8 mouse cellular contexts compared by ENCODE assay signal in genomic region chr7:31148086-31148485, GRCm38 (mm10). TPM values are rescaled to one million over a fixed set of nuclear protein-coding genes. Genes with fewer than 3 reads are reported as not detected.
DNase-seq lines count a peak whose midpoint lies in the region; ATAC-seq lines count a peak whose summit lies in the region.

No protein-coding gene starts in this region.

- peak overlapping the region; percentile 93; the same call in 1 of the 2 replicates for H3K4me3 ChIP-seq in kidney, embryonic 15.5 days (replicated peaks)
- peak overlapping the region; percentile 92 for H3K4me3 ChIP-seq in hindbrain, embryonic 14.5 days (replicated peaks; ENCODE audit: low read length)
- H3K4me3 ChIP-seq in midbrain, embryonic 15.5 days: peak overlapping the region; percentile 63

- no peaks in the 10 kb centered on the region for H3K9me3 ChIP-seq in kidney, embryonic 15.5 days (replicated peaks)
- H3K9me3 ChIP-seq in hindbrain, embryonic 14.5 days (ENCODE audit: control insufficient read depth, low read length): no peaks in the 10 kb centered on the region
- no peaks in the 10 kb centered on the region for H3K9me3 ChIP-seq in midbrain, embryonic 15.5 days

- peaks cover 11% of the 10 kb centered on the region for H3K36me3 ChIP-seq in kidney, embryonic 15.5 days
- H3K36me3 ChIP-seq in hindbrain, embryonic 14.5 days (replicated peaks; ENCODE audit: control insufficient read depth, insufficient read depth): peaks cover 8% of the 10 kb centered on the region
- peaks cover 5% of the 10 kb centered on the region; the same call in 1 of the 2 replicates for H3K36me3 ChIP-seq in midbrain, embryonic 15.5 days (replicated peaks)

- H3K27me3 ChIP-seq in kidney, embryonic 15.5 days: no peaks in the 10 kb centered on the region
- H3K27me3 ChIP-seq in hindbrain, embryonic 14.5 days (ENCODE audit: control insufficient read depth, insufficient read depth, low read length): no peaks in the 10 kb centered on the region
- H3K27me3 ChIP-seq in midbrain, embryonic 15.5 days (replicated peaks): no peaks in the 10 kb centered on the region

- H3K27ac ChIP-seq in kidney, embryonic 15.5 days: peak overlapping the region; percentile 94; the same call in 1 of the 2 replicates
- peak overlapping the region; percentile 99 for H3K27ac ChIP-seq in hindbrain, embryonic 14.5 days
- peak overlapping the region; percentile 93 for H3K27ac ChIP-seq in midbrain, embryonic 15.5 days

- peaks cover 51% of the 10 kb centered on the region for H3K4me1 ChIP-seq in kidney, embryonic 15.5 days
- peaks cover 35% of the 10 kb centered on the region for H3K4me1 ChIP-seq in hindbrain, embryonic 14.5 days (replicated peaks; ENCODE audit: control insufficient read depth, insufficient read depth, low read length)
- peaks cover 27% of the 10 kb centered on the region for H3K4me1 ChIP-seq in midbrain, embryonic 15.5 days

- peak overlapping the region; percentile 61 for H3K4me2 ChIP-seq in kidney, embryonic 15.5 days
- peak overlapping the region; percentile 90 for H3K4me2 ChIP-seq in hindbrain, embryonic 14.5 days (replicated peaks)
- H3K4me2 ChIP-seq in midbrain, embryonic 15.5 days: peak overlapping the region; percentile 75

- WGBS in kidney, embryonic 15.5 days: 77% methylated on average over 3 of the region's 3 CpGs
- 62% methylated on average over 3 of the region's 3 CpGs for WGBS in hindbrain, embryonic 14.5 days
- WGBS in midbrain, embryonic 15.5 days: 52% methylated on average over 3 of the region's 3 CpGs

- H3K9ac ChIP-seq in kidney, embryonic 15.5 days: 0 out of 2 replicates have a peak overlapping the region, but pooled peaks have one; percentile 15
- H3K9ac ChIP-seq in hindbrain, embryonic 14.5 days: peak overlapping the region; percentile 96
- peak overlapping the region; percentile 58 for H3K9ac ChIP-seq in midbrain, embryonic 15.5 days

- no peak for ATAC-seq in kidney, embryonic 15.5 days (replicated peaks; ENCODE audit: low FRiP score)
- ATAC-seq in activated CD4-positive, CD25-positive, alpha-beta regulatory T cell, adult 4 months: peak; percentile 32
- no peak for ATAC-seq in hindbrain, embryonic 14.5 days (ENCODE audit: low FRiP score)
- no peak for ATAC-seq in midbrain, embryonic 15.5 days (replicated peaks)
- no peak for ATAC-seq in cerebellum, adult (ENCODE audit: insufficient number of reproducible peaks, low FRiP score, low TSS enrichment)
- no peak for ATAC-seq in monocyte, adult 5-6 weeks (replicated peaks; ENCODE audit: insufficient number of reproducible peaks, low FRiP score, low TSS enrichment, poor library complexity, severe bottlenecking)

- DNase-seq in kidney, postnatal 14 days: no peak
- DNase-seq in hindbrain, embryonic 14.5 days (ENCODE audit: low spot score): no peak
- no peak for DNase-seq in thymus, postnatal 14 days

RNA-seq across cellular contexts. Expression of gene Gramd1a, which starts 7.6 kb away (rescaled TPM):
- 60.6 and 69.5 TPM in 2 replicates for polyA plus RNA-seq in kidney, embryonic 15.5 days (2015; fragmentation: Nextera tagmentation; extraction: Ambion mirVana)
- polyA plus RNA-seq in activated CD4-positive, CD25-positive, alpha-beta regulatory T cell, adult 4 months (2017; shearing (Covaris generic)): 100 to 1,000 TPM in 1 of 2 experiments, 10 to 100 TPM in 1; 81.1 to 115 TPM
- polyA plus RNA-seq in hindbrain, embryonic 14.5 days (2014; fragmentation: Nextera tagmentation; extraction: Ambion mirVana): 191 and 198 TPM in 2 replicates
- 262 and 274 TPM in 2 replicates for polyA plus RNA-seq in midbrain, embryonic 15.5 days (2015; fragmentation: Nextera tagmentation; extraction: Ambion mirVana)
- 60.2 to 141 TPM (median 71.3 TPM) in 3 replicates for total RNA-seq in monocyte, adult 5-6 weeks (2017)

RNA-seq across cellular contexts. Expression of gene Scn1b, which starts 21.3 kb away (rescaled TPM):
- 1.4 and 2.0 TPM in 2 replicates for polyA plus RNA-seq in kidney, embryonic 15.5 days (2015; fragmentation: Nextera tagmentation; extraction: Ambion mirVana)
- not detected for polyA plus RNA-seq in activated CD4-positive, CD25-positive, alpha-beta regulatory T cell, adult 4 months (2017; shearing (Covaris generic))
- polyA plus RNA-seq in hindbrain, embryonic 14.5 days (2014; fragmentation: Nextera tagmentation; extraction: Ambion mirVana): 13.0 and 18.3 TPM in 2 replicates
- polyA plus RNA-seq in midbrain, embryonic 15.5 days (2015; fragmentation: Nextera tagmentation; extraction: Ambion mirVana): 9.2 and 9.9 TPM in 2 replicates
- total RNA-seq in monocyte, adult 5-6 weeks (2017): 3.0 to 4.3 TPM (median 4.1 TPM) in 3 replicates

RNA-seq across cellular contexts. Expression of gene Hpn, which starts 33.0 kb away (rescaled TPM):
- 40.6 and 45.0 TPM in 2 replicates for polyA plus RNA-seq in kidney, embryonic 15.5 days (2015; fragmentation: Nextera tagmentation; extraction: Ambion mirVana)
- polyA plus RNA-seq in activated CD4-positive, CD25-positive, alpha-beta regulatory T cell, adult 4 months (2017; shearing (Covaris generic)): 1 to 10 TPM; 4.3 to 5.6 TPM
- polyA plus RNA-seq in hindbrain, embryonic 14.5 days (2014; fragmentation: Nextera tagmentation; extraction: Ambion mirVana): 0.55 and 0.67 TPM in 2 replicates
- 0.47 and 0.80 TPM in 2 replicates for polyA plus RNA-seq in midbrain, embryonic 15.5 days (2015; fragmentation: Nextera tagmentation; extraction: Ambion mirVana)
- 0.49 to 1.9 TPM (median 0.57 TPM) in 3 replicates for total RNA-seq in monocyte, adult 5-6 weeks (2017)

Comparison
In these comparisons a context has a peak if more than half of its experiments do, and no peak if none do; other contexts are left out.
1. H3K9ac ChIP-seq: peak in every context shown above with its lines; median percentile 96 in hindbrain, embryonic 14.5 days; 58 in midbrain, embryonic 15.5 days; 15 in kidney, embryonic 15.5 days.